Mouse (Mus musculus) ES-E14 (cell line): Measurements from ENCODE around the gene Epb41l5. TPM values are rescaled to one million over a fixed set of nuclear protein-coding genes. Genes with fewer than 3 reads are reported as not detected.

Experiments used
- DNase-seq: peaks from one replicate; pipeline ENCODE4 v3.0.0-alpha.2; 2013; ENCODE audit warnings: low read depth, low spot score
- H3K27ac ChIP-seq: 2 replicates; pipeline ENCODE4 v1.5.1; 2012; ENCODE audit warnings: low read depth, mild to moderate bottlenecking, low read length, moderate library complexity, mixed read lengths; ENCODE audit not compliant: poor library complexity, insufficient read depth, severe bottlenecking
- H3K36me3 ChIP-seq: 2 replicates; pipeline ENCODE4 v1.6.1; 2012; ENCODE audit warnings: mild to moderate bottlenecking, low read length, moderate library complexity, mixed read lengths; ENCODE audit not compliant: control insufficient read depth, poor library complexity, insufficient read depth, severe bottlenecking
- H3K4me1 ChIP-seq, 2 experiments: fragments of 150-350 bp in 1 of 2; sonication (generic) in 1 of 2; 2 replicates each; pipeline ENCODE4 v1.6.1; 2012; ENCODE audit warnings: low read length in 2 of 2, mild to moderate bottlenecking in 1 of 2, mixed read lengths in 1 of 2; ENCODE audit not compliant: control insufficient read depth in 2 of 2, insufficient read depth in 2 of 2, poor library complexity in 1 of 2
- H3K4me3 ChIP-seq, 2 experiments: fragments of 150-350 bp in 1 of 2; sonication (generic) in 1 of 2; 2 replicates each; pipeline ENCODE4 v1.5.1; 2012; ENCODE audit warnings: low read length in 2 of 2, low read depth in 1 of 2, mild to moderate bottlenecking in 1 of 2, mixed read lengths in 1 of 2; ENCODE audit not compliant: insufficient read depth in 1 of 2, poor library complexity in 1 of 2, severe bottlenecking in 1 of 2
- H3K9ac ChIP-seq: 2 replicates; pipeline ENCODE4 v1.6.1; 2012; ENCODE audit warnings: low read depth, mild to moderate bottlenecking, low read length, mixed read lengths; ENCODE audit not compliant: poor library complexity, insufficient read depth, severe bottlenecking
- H3K9me3 ChIP-seq: fragments of 150-350 bp; sonication (generic); 2 replicates; pipeline ENCODE4 v1.6.1; 2012; ENCODE audit warnings: low read depth, mild to moderate bottlenecking, low read length; ENCODE audit not compliant: control insufficient read depth, insufficient read depth
- CHD2 ChIP-seq: IDR thresholded peaks from 2 replicates; pipeline ENCODE4 v1.6.1; 2014; ENCODE audit warnings: mild to moderate bottlenecking, low read depth, low read length, inconsistent platforms
- HCFC1 ChIP-seq: IDR thresholded peaks from 2 replicates; pipeline ENCODE4 v1.6.1; 2012; ENCODE audit warnings: low read length, inconsistent platforms, borderline replicate concordance; ENCODE audit not compliant: insufficient read depth
- MAFK ChIP-seq: IDR thresholded peaks from 2 replicates; pipeline ENCODE4 v1.6.1; 2014; ENCODE audit warnings: mild to moderate bottlenecking, low read depth, low read length, inconsistent platforms; ENCODE audit not compliant: insufficient read depth
- ZNF384 ChIP-seq: IDR thresholded peaks from 2 replicates; pipeline ENCODE4 v1.6.1; 2012; ENCODE audit warnings: low read depth, low read length, inconsistent platforms
- in situ Hi-C, 2 experiments: fragments of 600-800 bp; cut with MboI; formaldehyde crosslinking; loops; one replicate each; pipeline ENCODE4 v1.15.1; 2025; ENCODE audit warnings: low sequenced_read_pairs in 2 of 2, inconsistent platforms in 1 of 2; ENCODE audit not compliant: unreplicated experiment in 2 of 2
- total RNA-seq: library from RNA; depleted of rRNA; stranded (reverse); fragments of 300-350 nt; gene quantifications from 2 replicates; pipeline ENCODE4 v1.2.3, GENCODE M21; 2012; rRNA removed

Epb41l5 gene
- total RNA-seq, 1 experiment = 13.4 TPM

GRCm38 (mm10) chr1:119497346-119498004 lies 151.3 kb downstream of the Epb41l5 start:
- Histone ChIP-seq H3K4me3 (peak overlapping the region in 1 of 2 experiments; percentile 4; a peak in 1 of 4 replicates), H3K27ac (peak overlapping the region; percentile 43; the same call in 1 of the 2 replicates), H3K9me3 (no peaks in the 10 kb centered on the region), H3K36me3 (no peaks in the 10 kb centered on the region), H3K9ac (no peak overlapping the region), H3K4me1 (peaks cover 2 to 40% of the 10 kb centered on the region in 2 experiments)
- peak; percentile 77 for DNase-seq
- in situ Hi-C loops = no loop called here
- TF ChIP-seq MAFK = no peak
- peak; percentile 31; the same call in 1 of the 2 replicates for TF ChIP-seq HCFC1
- TF ChIP-seq CHD2 = peak; percentile 71; the same call in 1 of the 2 replicates

GRCm38 (mm10) chr1:119495396-119495775 lies 153.4 kb downstream of the Epb41l5 start:
- H3K36me3 ChIP-seq = no peaks in the 10 kb centered on the region
- DNase-seq = no peak
- peaks cover 2 to 47% of the 10 kb centered on the region in 2 experiments for H3K4me1 ChIP-seq
- no peak overlapping the region for H3K4me3 ChIP-seq
- H3K9ac ChIP-seq = no peak overlapping the region
- no peaks in the 10 kb centered on the region for H3K9me3 ChIP-seq
- no peak overlapping the region for H3K27ac ChIP-seq
- in situ Hi-C loops = no loop called here
- TF ChIP-seq CHD2 = no peak
- no peak for TF ChIP-seq ZNF384
- TF ChIP-seq MAFK = no peak
- no peak for TF ChIP-seq HCFC1

Other genes starting within 250 kb of the Epb41l5 start
- gene Inhbb, start 226.8 kb downstream of the Epb41l5 start, total RNA-seq = 25.8 and 63.4 TPM in 2 replicates
- 20.7 and 30.8 TPM in 2 replicates for gene Ralb, start 144.2 kb downstream of the Epb41l5 start, total RNA-seq
- 27.0 and 49.6 TPM in 2 replicates for gene Tmem185b, start 122.8 kb downstream of the Epb41l5 start, total RNA-seq
- gene Ptpn4, start 188.6 kb upstream of the Epb41l5 start, total RNA-seq = 15.6 and 17.8 TPM in 2 replicates